Mouse (Mus musculus) G1E (cell line): ENCODE results near the gene Efcab3.

Source experiments
- CTCF ChIP-seq: IDR thresholded peaks from 2 replicates; pipeline ENCODE4 v1.5.1; 2012; ENCODE audit warnings: low read depth, low read length, inconsistent platforms, mixed read lengths
- GATA1 ChIP-seq: IDR thresholded peaks from 2 replicates; pipeline ENCODE4 v1.6.1; 2012; ENCODE audit warnings: borderline replicate concordance, low read length, inconsistent platforms, mixed read lengths
- POLR2AphosphoS5 ChIP-seq: IDR thresholded peaks from 2 replicates; pipeline ENCODE4 v1.6.1; 2012; ENCODE audit warnings: low read depth, low read length, inconsistent platforms; ENCODE audit not compliant: insufficient replicate concordance
- TAL1 ChIP-seq: conservative IDR thresholded peaks from 2 replicates; pipeline ENCODE4 v1.6.1; 2012; ENCODE audit warnings: low read depth, low read length, inconsistent platforms, mixed read lengths

DNA sequence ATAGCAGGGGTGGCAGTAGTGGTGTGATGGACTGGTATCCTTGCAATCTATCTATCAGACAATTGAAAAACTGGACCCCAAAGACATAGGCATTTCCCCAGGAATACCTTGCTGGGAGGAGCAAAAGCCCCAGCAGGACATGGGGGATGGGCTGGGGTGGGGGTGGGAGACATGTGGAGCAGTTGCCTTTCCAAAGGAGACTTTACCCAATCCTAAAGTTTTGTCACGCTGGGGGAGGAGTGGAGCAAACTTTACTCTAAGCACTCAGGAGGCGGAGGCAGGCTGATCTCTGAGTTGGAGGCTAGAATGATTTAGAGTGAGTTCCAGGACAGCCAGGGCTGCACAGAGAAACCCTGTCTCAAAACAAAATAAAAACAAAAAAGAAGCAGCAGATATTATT lies 98.0 kb downstream of the Efcab3 start:
- no peak for TF ChIP-seq CTCF
- TF ChIP-seq GATA1: no peak
- no peak for TF ChIP-seq TAL1
- no peak for TF ChIP-seq POLR2AphosphoS5
